Mouse (Mus musculus): Measurements from ENCODE around the gene Sec22c.

The Sec22c gene

GRCm38 (mm10) chr9:121647026-121647425, 58.3 kb downstream of the Sec22c start:
- no peak for DNase-seq (ENCODE audit: low read depth)

GRCm38 (mm10) chr9:121644855-121645254, 60.4 kb downstream of the Sec22c start:
- no peak for DNase-seq (ENCODE audit: low read depth)

- DNase-seq (ENCODE audit: low read depth), result no peak
These were observed 62.7 kb downstream of the Sec22c start, which contains the start of gene Vipr1 for GRCm38 (mm10) chr9:121642401-121643181. Vipr1 (plus strand) TSS chr9:121642716.

- DNase-seq (ENCODE audit: low read depth), result no peak
These were observed 63.3 kb downstream of the Sec22c start, which contains the start of gene Lyzl4 for GRCm38 (mm10) chr9:121642001-121642400. Lyzl4 (minus strand) TSS chr9:121642096.

GRCm38 (mm10) chr9:121641235-121641915, 63.9 kb downstream of the Sec22c start:
- no peak for DNase-seq (ENCODE audit: low read depth)

GRCm38 (mm10) chr9:121639790-121640189, 65.5 kb downstream of the Sec22c start:
- no peak for DNase-seq (ENCODE audit: low read depth)

- no peak for DNase-seq (ENCODE audit: low read depth)
These were observed 69.3 kb downstream of the Sec22c start for GRCm38 (mm10) chr9:121635835-121636576.

GRCm38 (mm10) chr9:121633306-121633705, 72.0 kb downstream of the Sec22c start:
- DNase-seq (ENCODE audit: low read depth), result no peak

GRCm38 (mm10) chr9:121632891-121633290, 72.4 kb downstream of the Sec22c start:
- DNase-seq (ENCODE audit: low read depth), result no peak

- DNase-seq (ENCODE audit: low read depth), result no peak
These were observed 73.3 kb downstream of the Sec22c start for GRCm38 (mm10) chr9:121631946-121632345.

GRCm38 (mm10) chr9:121630627-121631026, 74.7 kb downstream of the Sec22c start:
- no peak for DNase-seq (ENCODE audit: low read depth)
